18 mouse cellular contexts compared by ENCODE assay signal in the genomic region with DNA sequence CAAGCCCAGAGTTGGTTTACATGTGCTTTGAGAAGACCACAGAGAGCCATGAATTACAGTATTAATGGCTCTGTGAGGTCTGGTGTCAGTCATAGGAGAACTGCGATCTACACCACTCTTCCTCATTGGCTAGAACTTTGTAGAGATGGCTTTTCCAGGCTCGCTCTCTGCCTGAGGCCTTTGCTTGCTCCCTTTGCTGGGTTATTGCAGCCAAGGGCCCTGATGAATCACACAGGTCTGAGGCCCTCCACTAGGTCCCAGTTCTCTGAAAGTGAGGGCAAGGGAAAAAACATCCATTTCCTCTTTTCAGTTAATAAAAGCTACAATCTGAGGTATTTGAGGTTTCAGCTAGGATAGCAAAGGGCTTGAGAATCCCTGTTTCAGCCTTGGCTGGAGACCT.
"Had no signal": no experiment of that assay in that cellular context is flagged by ENCODE, and none has a peak within 500 bp of the region (broad histone marks: within the 10 kb centered on the region; RNA-seq: fewer than 3 reads in every experiment).

No protein-coding gene starts in this region.

- DNase-seq: lung, adult 18-20 months; lung, embryonic 14.5 days; lung, postnatal 10 days; lung, postnatal 4 days; midbrain, embryonic 14.5 days; retina, postnatal 1 day; right cerebral cortex, adult 18-20 months; right cerebral cortex, postnatal 25 days; right cerebral cortex, postnatal 4 days; spleen, adult 18-20 months; thymus, adult 18-20 months; thymus, postnatal 14 days; thymus, postnatal 36 days had no signal

- H3K4me3 ChIP-seq: midbrain, embryonic 10.5 days; midbrain, embryonic 12.5 days; myocyte; neural tube, embryonic 13.5 days; neural tube, embryonic 15.5 days had no signal

- H3K27ac ChIP-seq: midbrain, embryonic 10.5 days; midbrain, embryonic 12.5 days; neural tube, embryonic 13.5 days; neural tube, embryonic 15.5 days had no signal
